Mouse (Mus musculus): ENCODE results near the gene Srms. TPM values are rescaled to one million over a fixed set of nuclear protein-coding genes. Genes with fewer than 3 reads are reported as not detected.
A peak's percentile ranks its signal among the peaks of the same experiment; 100 is the strongest.

The Srms gene
- polyA plus RNA-seq, 1 experiment from 2014 or later, result not detected

- DNase-seq (ENCODE audit: low spot score) (no peak), ATAC-seq (replicated peaks; ENCODE audit: insufficient number of reproducible peaks, low FRiP score, low TSS enrichment, low read depth) (no peak)
- no peak overlapping the region for H3K4me2 ChIP-seq (ENCODE audit: low read depth, low read length)
- no peak overlapping the region for H3K27ac ChIP-seq (replicated peaks; ENCODE audit: low read depth, low read length)
- H3K4me3 ChIP-seq (ENCODE audit: low read depth, low read length), result no peak overlapping the region
- no peaks in the 10 kb centered on the region for H3K9me3 ChIP-seq (replicated peaks; ENCODE audit: control insufficient read depth, low read length)
- peaks cover 16% of the 10 kb centered on the region for H3K27me3 ChIP-seq (ENCODE audit: control insufficient read depth, insufficient read depth, low read length)
- H3K4me1 ChIP-seq (ENCODE audit: control insufficient read depth, insufficient read depth, low read length), result peaks cover 5% of the 10 kb centered on the region
- H3K9ac ChIP-seq (replicated peaks; ENCODE audit: low read length), result no peak overlapping the region
- H3K36me3 ChIP-seq (replicated peaks; ENCODE audit: control insufficient read depth, insufficient read depth, low read depth, low read length), result no peaks in the 10 kb centered on the region
- 88% methylated on average over 6 of the region's 6 CpGs for WGBS
Measured at GRCm38 (mm10) chr2:181216037-181216436, 3.1 kb upstream of the Srms start.

- no peak overlapping the region; the same call in 1 of the 2 replicates for H3K9ac ChIP-seq (replicated peaks; ENCODE audit: low read length)
Measured at GRCm38 (mm10) chr2:181212389-181213020, 480 bp downstream of the Srms start.

GRCm38 (mm10) chr2:181206118-181206517 lies 6.9 kb downstream of the Srms start:
- no peaks in the 10 kb centered on the region for H3K9me3 ChIP-seq (replicated peaks; ENCODE audit: control insufficient read depth, low read length)
- H3K4me1 ChIP-seq (ENCODE audit: control insufficient read depth, insufficient read depth, low read length), result no peaks in the 10 kb centered on the region
- H3K4me3 ChIP-seq (ENCODE audit: low read depth, low read length), result no peak overlapping the region

More at GRCm38 (mm10) chr2:181212389-181213020, 480 bp downstream of the Srms start:
- Histone ChIP-seq H3K4me1 (ENCODE audit: control insufficient read depth, insufficient read depth, low read length) (peaks cover 5% of the 10 kb centered on the region), H3K36me3 (replicated peaks; ENCODE audit: control insufficient read depth, insufficient read depth, low read depth, low read length) (no peaks in the 10 kb centered on the region), H3K4me3 (ENCODE audit: low read depth, low read length) (peak overlapping the region; percentile 26), H3K4me2 (ENCODE audit: low read depth, low read length) (peak overlapping the region; percentile 50), H3K9me3 (replicated peaks; ENCODE audit: control insufficient read depth, low read length) (no peaks in the 10 kb centered on the region), H3K27me3 (ENCODE audit: control insufficient read depth, insufficient read depth, low read length) (peaks cover 18% of the 10 kb centered on the region), H3K27ac (replicated peaks; ENCODE audit: low read depth, low read length) (no peak overlapping the region)
- ATAC-seq (replicated peaks; ENCODE audit: insufficient number of reproducible peaks, low FRiP score, low TSS enrichment, low read depth) (peak; percentile 15; the same call in 1 of the 2 replicates), DNase-seq (ENCODE audit: low spot score) (peak; percentile 13)
- WGBS, result 3% methylated on average over 34 of the region's 34 CpGs

GRCm38 (mm10) chr2:181205678-181206077 lies 7.3 kb downstream of the Srms start:
- DNase-seq (ENCODE audit: low spot score), result no peak
- Histone ChIP-seq H3K27ac (replicated peaks; ENCODE audit: low read depth, low read length) (no peak overlapping the region), H3K27me3 (ENCODE audit: control insufficient read depth, insufficient read depth, low read length) (0 out of 2 replicates have a peak, but pooled peaks cover 2% of the 10 kb centered on the region), H3K4me2 (ENCODE audit: low read depth, low read length) (no peak overlapping the region), H3K9me3 (replicated peaks; ENCODE audit: control insufficient read depth, low read length) (no peaks in the 10 kb centered on the region), H3K9ac (replicated peaks; ENCODE audit: low read length) (no peak overlapping the region), H3K4me1 (ENCODE audit: control insufficient read depth, insufficient read depth, low read length) (no peaks in the 10 kb centered on the region), H3K36me3 (replicated peaks; ENCODE audit: control insufficient read depth, insufficient read depth, low read depth, low read length) (no peaks in the 10 kb centered on the region), H3K4me3 (ENCODE audit: low read depth, low read length) (no peak overlapping the region)
- ATAC-seq (replicated peaks; ENCODE audit: insufficient number of reproducible peaks, low FRiP score, low TSS enrichment, low read depth), result no peak
- WGBS, result 80% methylated on average over 5 of the region's 5 CpGs

More at GRCm38 (mm10) chr2:181206118-181206517, 6.9 kb downstream of the Srms start:
- WGBS, result 80% methylated on average over 9 of the region's 9 CpGs
- no peak for DNase-seq (ENCODE audit: low spot score)
- peaks cover 2% of the 10 kb centered on the region; the same call in 1 of the 2 replicates for H3K27me3 ChIP-seq (ENCODE audit: control insufficient read depth, insufficient read depth, low read length)
- no peak overlapping the region for H3K27ac ChIP-seq (replicated peaks; ENCODE audit: low read depth, low read length)
- no peak overlapping the region for H3K4me2 ChIP-seq (ENCODE audit: low read depth, low read length)
- H3K36me3 ChIP-seq (replicated peaks; ENCODE audit: control insufficient read depth, insufficient read depth, low read depth, low read length), result no peaks in the 10 kb centered on the region
- ATAC-seq (replicated peaks; ENCODE audit: insufficient number of reproducible peaks, low FRiP score, low TSS enrichment, low read depth), result no peak
- no peak overlapping the region for H3K9ac ChIP-seq (replicated peaks; ENCODE audit: low read length)

DNA sequence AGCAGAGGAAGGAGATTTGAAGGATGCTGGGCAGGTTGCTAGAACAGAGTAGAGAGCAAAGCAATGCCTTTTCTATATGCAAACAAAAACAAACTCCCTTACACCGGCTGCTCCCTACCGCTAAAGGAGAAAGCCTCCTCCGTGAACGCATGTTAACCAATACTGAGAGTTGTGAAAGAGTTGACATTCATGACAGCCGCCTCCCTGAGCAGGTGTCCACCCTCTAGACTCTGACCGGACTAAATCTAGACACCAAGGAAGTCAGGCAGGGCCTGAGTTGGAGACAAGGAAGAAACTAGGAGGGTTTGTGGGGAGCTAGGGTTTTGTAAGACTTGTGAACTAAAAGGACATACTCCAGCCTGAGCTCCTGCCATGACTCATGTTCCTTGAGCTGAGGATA lies 10.1 kb downstream of the Srms start:
- no peak for ATAC-seq (replicated peaks; ENCODE audit: insufficient number of reproducible peaks, low FRiP score, low TSS enrichment, low read depth)
- 81% methylated on average over 6 of the region's 6 CpGs for WGBS
- no peak for DNase-seq (ENCODE audit: low spot score)
- Histone ChIP-seq H3K27me3 (ENCODE audit: control insufficient read depth, insufficient read depth, low read length) (no peaks in the 10 kb centered on the region), H3K9ac (replicated peaks; ENCODE audit: low read length) (no peak overlapping the region), H3K9me3 (replicated peaks; ENCODE audit: control insufficient read depth, low read length) (no peaks in the 10 kb centered on the region), H3K4me3 (ENCODE audit: low read depth, low read length) (no peak overlapping the region), H3K4me2 (ENCODE audit: low read depth, low read length) (no peak overlapping the region), H3K36me3 (replicated peaks; ENCODE audit: control insufficient read depth, insufficient read depth, low read depth, low read length) (no peaks in the 10 kb centered on the region), H3K27ac (replicated peaks; ENCODE audit: low read depth, low read length) (no peak overlapping the region), H3K4me1 (ENCODE audit: control insufficient read depth, insufficient read depth, low read length) (no peaks in the 10 kb centered on the region)

- 86% methylated on average over 3 of the region's 3 CpGs for WGBS
- DNase-seq (ENCODE audit: low spot score) (no peak), ATAC-seq (replicated peaks; ENCODE audit: insufficient number of reproducible peaks, low FRiP score, low TSS enrichment, low read depth) (no peak)
- no peak within 1 kb of the TSS for H3K4me3 ChIP-seq (ENCODE audit: low read depth, low read length)
- no peak within 1 kb of the TSS for H3K9ac ChIP-seq (replicated peaks; ENCODE audit: low read length)
- H3K4me2 ChIP-seq (ENCODE audit: low read depth, low read length), result no peak within 1 kb of the TSS
- no peaks in the 10 kb centered on the region for H3K27me3 ChIP-seq (ENCODE audit: control insufficient read depth, insufficient read depth, low read length)
- no peaks in the 10 kb centered on the region for H3K4me1 ChIP-seq (ENCODE audit: control insufficient read depth, insufficient read depth, low read length)
- H3K36me3 ChIP-seq (replicated peaks; ENCODE audit: control insufficient read depth, insufficient read depth, low read depth, low read length), result no peaks in the 10 kb centered on the region
- H3K27ac ChIP-seq (replicated peaks; ENCODE audit: low read depth, low read length), result no peak within 1 kb of the TSS
- no peaks in the 10 kb centered on the region for H3K9me3 ChIP-seq (replicated peaks; ENCODE audit: control insufficient read depth, low read length)
Measured at GRCm38 (mm10) chr2:181202422-181202821, 10.6 kb downstream of the Srms start, which contains the start of gene Ptk6. Ptk6 (minus strand) TSS chr2:181202789.

GRCm38 (mm10) chr2:181201606-181202005 lies 11.4 kb downstream of the Srms start:
- H3K27me3 ChIP-seq (ENCODE audit: control insufficient read depth, insufficient read depth, low read length), result no peaks in the 10 kb centered on the region
- WGBS, result 64% methylated on average over 3 of the region's 3 CpGs
- ATAC-seq (replicated peaks; ENCODE audit: insufficient number of reproducible peaks, low FRiP score, low TSS enrichment, low read depth) (no peak), DNase-seq (ENCODE audit: low spot score) (no peak)
- H3K4me2 ChIP-seq (ENCODE audit: low read depth, low read length), result no peak overlapping the region
- H3K27ac ChIP-seq (replicated peaks; ENCODE audit: low read depth, low read length), result no peak overlapping the region
- no peak overlapping the region for H3K9ac ChIP-seq (replicated peaks; ENCODE audit: low read length)
- no peak overlapping the region for H3K4me3 ChIP-seq (ENCODE audit: low read depth, low read length)
- H3K4me1 ChIP-seq (ENCODE audit: control insufficient read depth, insufficient read depth, low read length), result no peaks in the 10 kb centered on the region
- no peaks in the 10 kb centered on the region for H3K9me3 ChIP-seq (replicated peaks; ENCODE audit: control insufficient read depth, low read length)
- no peaks in the 10 kb centered on the region for H3K36me3 ChIP-seq (replicated peaks; ENCODE audit: control insufficient read depth, insufficient read depth, low read depth, low read length)

GRCm38 (mm10) chr2:181196628-181197300 lies 16.2 kb downstream of the Srms start:
- Histone ChIP-seq H3K36me3 (replicated peaks; ENCODE audit: control insufficient read depth, insufficient read depth, low read depth, low read length) (no peaks in the 10 kb centered on the region), H3K4me3 (ENCODE audit: low read depth, low read length) (no peak overlapping the region), H3K9me3 (replicated peaks; ENCODE audit: control insufficient read depth, low read length) (no peaks in the 10 kb centered on the region), H3K27me3 (ENCODE audit: control insufficient read depth, insufficient read depth, low read length) (no peaks in the 10 kb centered on the region), H3K27ac (replicated peaks; ENCODE audit: low read depth, low read length) (no peak overlapping the region), H3K4me1 (ENCODE audit: control insufficient read depth, insufficient read depth, low read length) (no peaks in the 10 kb centered on the region), H3K4me2 (ENCODE audit: low read depth, low read length) (no peak overlapping the region), H3K9ac (replicated peaks; ENCODE audit: low read length) (no peak overlapping the region)
- WGBS, result 78% methylated on average over 4 of the region's 4 CpGs
- ATAC-seq (replicated peaks; ENCODE audit: insufficient number of reproducible peaks, low FRiP score, low TSS enrichment, low read depth), result no peak
- no peak for DNase-seq (ENCODE audit: low spot score)

All from embryonic facial prominence, embryonic 11.5 days (tissue).